Mouse (Mus musculus) CD8-positive naive resting alpha-beta T cell, adult 2 months (primary cell): ENCODE measurements around the gene Cela3a.
"Not testable (repeated sequence)": the region's sequence is repeated elsewhere in the genome, so short reads cannot be mapped to it uniquely, and the experiment has no call there.

Experiments
- DNase-seq, 2 experiments: peaks; one replicate each; pipeline ENCODE4 v3.0.0; 2022; ENCODE audit warnings: low read depth in 2 of 2, low spot score in 2 of 2

Gene Cela3a

GRCm38 (mm10) chr4:137417712-137418564 lies 8.3 kb upstream of the Cela3a start:
- no peak for DNase-seq

GRCm38 (mm10) chr4:137414936-137415335 lies 5.3 kb upstream of the Cela3a start:
- DNase-seq, result no peak

GRCm38 (mm10) chr4:137412185-137412709 lies 2.7 kb upstream of the Cela3a start:
- DNase-seq, result not testable (repeated sequence)

- no peak for DNase-seq
Measured at GRCm38 (mm10) chr4:137405571-137405970, 4.0 kb downstream of the Cela3a start.

GRCm38 (mm10) chr4:137396641-137397525 lies 12.7 kb downstream of the Cela3a start:
- no peak for DNase-seq

- DNase-seq, result no peak
Measured at GRCm38 (mm10) chr4:137393378-137394135, 16.0 kb downstream of the Cela3a start.

- DNase-seq, result no peak
Measured at GRCm38 (mm10) chr4:137392874-137393273, 16.7 kb downstream of the Cela3a start.

- no peak for DNase-seq
Measured at GRCm38 (mm10) chr4:137391287-137391686, 18.3 kb downstream of the Cela3a start.

- DNase-seq, result no peak
Measured at GRCm38 (mm10) chr4:137390196-137390595, 19.4 kb downstream of the Cela3a start.

- DNase-seq, result no peak
Measured at GRCm38 (mm10) chr4:137388983-137389382, 20.6 kb downstream of the Cela3a start.

- peak; percentile 70 to 74 for DNase-seq
Measured at GRCm38 (mm10) chr4:137388059-137388794, 21.4 kb downstream of the Cela3a start.

GRCm38 (mm10) chr4:137387482-137388058 lies 22.0 kb downstream of the Cela3a start:
- no peak for DNase-seq

GRCm38 (mm10) chr4:137380702-137381605 lies 28.6 kb downstream of the Cela3a start:
- DNase-seq, result no peak

GRCm38 (mm10) chr4:137379713-137380255 lies 29.8 kb downstream of the Cela3a start:
- no peak for DNase-seq

- no peak for DNase-seq
Measured at GRCm38 (mm10) chr4:137379085-137379484, 30.5 kb downstream of the Cela3a start.

GRCm38 (mm10) chr4:137377526-137378304 lies 31.9 kb downstream of the Cela3a start:
- DNase-seq, result no peak

GRCm38 (mm10) chr4:137376778-137377177 lies 32.8 kb downstream of the Cela3a start:
- no peak for DNase-seq
